Mouse (Mus musculus): ENCODE data around the gene Sgsm1.

DNA sequence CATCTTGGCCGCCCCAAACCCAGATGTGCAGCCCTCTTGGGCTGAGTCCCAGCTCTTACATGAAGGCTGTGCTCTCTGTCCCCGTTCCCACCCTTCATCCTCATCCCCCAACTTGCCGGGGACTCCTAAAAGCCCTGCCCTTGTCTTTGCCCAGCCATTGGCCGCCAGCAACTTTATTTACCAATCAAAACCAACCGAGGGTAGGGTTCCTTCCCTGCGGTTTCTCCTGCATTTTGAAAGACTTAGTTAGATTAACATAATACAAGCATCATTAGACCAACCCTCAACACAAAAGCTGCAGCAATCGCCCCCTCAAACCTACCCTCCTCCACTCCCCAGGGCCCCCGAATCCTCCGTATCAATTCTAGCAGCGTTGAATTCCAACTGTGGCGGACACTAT is 35.2 kb upstream of the Sgsm1 start:
- no peak for TF ChIP-seq ZNF384 (IDR thresholded peaks at IDR 0.05; ENCODE audit: low read depth, low read length)
- TF ChIP-seq MAFK (IDR thresholded peaks at IDR 0.05; ENCODE audit: insufficient read depth, low read depth, low read length), result no peak

All from ES-E14 (cell line).